Mouse (Mus musculus) neural tube, embryonic 12.5 days (tissue): ENCODE results near the gene Prrt4. TPM values are rescaled to one million over a fixed set of nuclear protein-coding genes. Genes with fewer than 3 reads are reported as not detected.
A peak's percentile ranks its signal among the peaks of the same experiment; 100 is the strongest.

ENCODE experiments used
- ATAC-seq: fragments of 200-750 bp; cut with Nextera tagmentation; 2 replicates; pipeline ENCODE4 v1.8.0; 2017; ENCODE audit warnings: low read depth, mild to moderate bottlenecking, moderate TSS enrichment, moderate library complexity; ENCODE audit not compliant: low FRiP score
- H3K27ac ChIP-seq: fragments of 300-500 bp; sonication (generic); 2 replicates; pipeline ENCODE4 v1.5.1; 2016
- H3K27me3 ChIP-seq: fragments of 300-500 bp; sonication (generic); replicated peaks from 2 replicates; pipeline ENCODE4 v1.6.1; 2016; ENCODE audit warnings: mild to moderate bottlenecking
- H3K36me3 ChIP-seq: fragments of 300-500 bp; sonication (generic); 2 replicates; pipeline ENCODE4 v1.6.1; 2016; ENCODE audit warnings: mild to moderate bottlenecking
- H3K4me1 ChIP-seq: fragments of 300-500 bp; sonication (generic); 2 replicates; pipeline ENCODE4 v1.6.1; 2016
- H3K4me2 ChIP-seq: fragments of 300-500 bp; sonication (generic); replicated peaks from 2 replicates; pipeline ENCODE4 v1.6.1; 2016; ENCODE audit warnings: mild to moderate bottlenecking
- H3K4me3 ChIP-seq: fragments of 300-500 bp; sonication (generic); 2 replicates; pipeline ENCODE4 v1.5.1; 2016
- H3K9ac ChIP-seq: fragments of 300-500 bp; sonication (generic); 2 replicates; pipeline ENCODE4 v1.6.1; 2016; ENCODE audit warnings: mild to moderate bottlenecking
- H3K9me3 ChIP-seq: fragments of 300-500 bp; sonication (generic); 2 replicates; pipeline ENCODE4 v1.6.1; 2016; ENCODE audit warnings: mild to moderate bottlenecking
- WGBS: fragments of 180-500 bp; shearing (Covaris S2); methylation state at CpG from one replicate; pipeline ENCODE4 v1.1.7; 2016; 5-methylcytosine and 5-hydroxymethylcytosine counted together
- polyA plus RNA-seq: library from polyadenylated mRNA; unstranded; fragments of >200 nt; fragmentation: Nextera tagmentation; extraction: Ambion mirVana; gene quantifications from 2 replicates; pipeline ENCODE4 v1.2.1, GENCODE M21; 2016

Prrt4 gene
- polyA plus RNA-seq, 1 experiment from 2014 or later, result 2.9 TPM

GRCm38 (mm10) chr6:29207017-29207416, 27.6 kb upstream of the Prrt4 start:
- Histone ChIP-seq H3K4me2 (no peak overlapping the region), H3K9me3 (no peaks in the 10 kb centered on the region), H3K27ac (no peak overlapping the region), H3K9ac (no peak overlapping the region), H3K27me3 (no peaks in the 10 kb centered on the region), H3K4me1 (peaks cover 17% of the 10 kb centered on the region), H3K36me3 (peaks cover 36% of the 10 kb centered on the region; the same call in 1 of the 2 replicates), H3K4me3 (no peak overlapping the region)
- 89% methylated on average over 5 of the region's 5 CpGs for WGBS
- no peak for ATAC-seq

- H3K4me2 ChIP-seq, result no peak overlapping the region
- 95% methylated on average over 10 of the region's 10 CpGs for WGBS
- no peak for ATAC-seq
- no peak overlapping the region for H3K9ac ChIP-seq
- no peak overlapping the region for H3K27ac ChIP-seq
- no peaks in the 10 kb centered on the region for H3K27me3 ChIP-seq
- H3K4me1 ChIP-seq, result peaks cover 9% of the 10 kb centered on the region
- no peaks in the 10 kb centered on the region for H3K9me3 ChIP-seq
- no peak overlapping the region for H3K4me3 ChIP-seq
- H3K36me3 ChIP-seq, result peaks cover 39% of the 10 kb centered on the region; the same call in 1 of the 2 replicates
Measured at GRCm38 (mm10) chr6:29206006-29206405, 26.6 kb upstream of the Prrt4 start.

GRCm38 (mm10) chr6:29204932-29205614, 25.7 kb upstream of the Prrt4 start:
- Histone ChIP-seq H3K27ac (no peak overlapping the region), H3K27me3 (0 out of 2 replicates have a peak, but pooled peaks cover 5% of the 10 kb centered on the region), H3K9me3 (no peaks in the 10 kb centered on the region), H3K9ac (no peak overlapping the region), H3K4me3 (no peak overlapping the region), H3K4me1 (peaks cover 2% of the 10 kb centered on the region), H3K36me3 (peaks cover 44% of the 10 kb centered on the region), H3K4me2 (no peak overlapping the region)
- peak; percentile 25; the same call in 1 of the 2 replicates for ATAC-seq
- WGBS, result 59% methylated on average over 15 of the region's 15 CpGs

GRCm38 (mm10) chr6:29203861-29204585, 24.6 kb upstream of the Prrt4 start:
- H3K9me3 ChIP-seq, result no peaks in the 10 kb centered on the region
- 90% methylated on average over 6 of the region's 6 CpGs for WGBS
- H3K27ac ChIP-seq, result no peak overlapping the region
- H3K4me1 ChIP-seq, result peaks cover 3% of the 10 kb centered on the region
- H3K27me3 ChIP-seq, result peaks cover 5% of the 10 kb centered on the region; the same call in 1 of the 2 replicates
- H3K4me3 ChIP-seq, result no peak overlapping the region
- no peak overlapping the region for H3K9ac ChIP-seq
- ATAC-seq, result no peak
- H3K4me2 ChIP-seq, result no peak overlapping the region
- H3K36me3 ChIP-seq, result peaks cover 44% of the 10 kb centered on the region

GRCm38 (mm10) chr6:29203096-29203495, 23.7 kb upstream of the Prrt4 start:
- H3K36me3 ChIP-seq, result peaks cover 44% of the 10 kb centered on the region
- ATAC-seq, result no peak
- WGBS, result 91% methylated on average over 13 of the region's 13 CpGs

GRCm38 (mm10) chr6:29201988-29202387, 22.6 kb upstream of the Prrt4 start:
- no peak overlapping the region for H3K27ac ChIP-seq
- peaks cover 12% of the 10 kb centered on the region for H3K4me1 ChIP-seq
- no peak overlapping the region for H3K9ac ChIP-seq
- no peak overlapping the region for H3K4me2 ChIP-seq
- H3K9me3 ChIP-seq, result no peaks in the 10 kb centered on the region
- no peak overlapping the region for H3K4me3 ChIP-seq
- H3K36me3 ChIP-seq, result peaks cover 42% of the 10 kb centered on the region
- peaks cover 5% of the 10 kb centered on the region; the same call in 1 of the 2 replicates for H3K27me3 ChIP-seq
- WGBS, result 89% methylated on average over 7 of the region's 8 CpGs
- ATAC-seq, result no peak

More at GRCm38 (mm10) chr6:29203096-29203495, 23.7 kb upstream of the Prrt4 start:
- no peak overlapping the region for H3K4me2 ChIP-seq
- H3K4me1 ChIP-seq, result peaks cover 10% of the 10 kb centered on the region
- H3K9me3 ChIP-seq, result no peaks in the 10 kb centered on the region
- H3K27me3 ChIP-seq, result peaks cover 5% of the 10 kb centered on the region; the same call in 1 of the 2 replicates
- no peak overlapping the region for H3K9ac ChIP-seq
- no peak overlapping the region for H3K27ac ChIP-seq
- no peak overlapping the region for H3K4me3 ChIP-seq

GRCm38 (mm10) chr6:29201341-29201740, 22.0 kb upstream of the Prrt4 start:
- Histone ChIP-seq H3K27me3 (peaks cover 5% of the 10 kb centered on the region; the same call in 1 of the 2 replicates), H3K36me3 (peaks cover 38% of the 10 kb centered on the region), H3K9me3 (no peaks in the 10 kb centered on the region), H3K4me3 (no peak overlapping the region), H3K27ac (no peak overlapping the region), H3K4me1 (peaks cover 12% of the 10 kb centered on the region), H3K4me2 (no peak overlapping the region), H3K9ac (no peak overlapping the region)
- WGBS, result 90% methylated on average over 5 of the region's 5 CpGs
- no peak for ATAC-seq

- Histone ChIP-seq H3K9ac (no peak overlapping the region), H3K4me3 (no peak overlapping the region), H3K4me1 (peaks cover 12% of the 10 kb centered on the region), H3K4me2 (no peak overlapping the region), H3K27me3 (peaks cover 5% of the 10 kb centered on the region; the same call in 1 of the 2 replicates), H3K36me3 (peaks cover 33% of the 10 kb centered on the region), H3K27ac (no peak overlapping the region), H3K9me3 (no peaks in the 10 kb centered on the region)
- WGBS, result 70% methylated on average over 3 of the region's 3 CpGs
- ATAC-seq, result no peak
Measured at GRCm38 (mm10) chr6:29200496-29200895, 21.1 kb upstream of the Prrt4 start.

- no peak; the same call in 1 of the 2 replicates for ATAC-seq
- Histone ChIP-seq H3K4me2 (peak overlapping the region; percentile 64), H3K9ac (no peak overlapping the region), H3K4me1 (peaks cover 12% of the 10 kb centered on the region), H3K4me3 (no peak overlapping the region; the same call in 1 of the 2 replicates), H3K36me3 (peaks cover 29% of the 10 kb centered on the region), H3K27me3 (peaks cover 5% of the 10 kb centered on the region; the same call in 1 of the 2 replicates), H3K27ac (no peak overlapping the region), H3K9me3 (no peaks in the 10 kb centered on the region)
- WGBS, result 45% methylated on average over 8 of the region's 8 CpGs
Measured at GRCm38 (mm10) chr6:29199223-29199855, 20.0 kb upstream of the Prrt4 start.

GRCm38 (mm10) chr6:29198309-29199222, 19.2 kb upstream of the Prrt4 start:
- no peak overlapping the region for H3K27ac ChIP-seq
- peak; percentile 85 for ATAC-seq
- H3K4me3 ChIP-seq, result peak overlapping the region; percentile 33
- no peak overlapping the region for H3K9ac ChIP-seq
- H3K9me3 ChIP-seq, result no peaks in the 10 kb centered on the region
- peaks cover 21% of the 10 kb centered on the region for H3K36me3 ChIP-seq
- H3K4me1 ChIP-seq, result peaks cover 12% of the 10 kb centered on the region
- H3K27me3 ChIP-seq, result peaks cover 5% of the 10 kb centered on the region; the same call in 1 of the 2 replicates
- WGBS, result 10% methylated on average over 25 of the region's 25 CpGs
- H3K4me2 ChIP-seq, result peak overlapping the region; percentile 64
